Mouse (Mus musculus) kidney, adult 18-20 months (tissue): ENCODE data around the gene Ide.
A peak's percentile ranks its signal among the peaks of the same experiment; 100 is the strongest.

ENCODE experiments used
- DNase-seq: peaks from one replicate; pipeline ENCODE4 v3.0.0; 2021

Ide gene

GRCm38 (mm10) chr19:37332726-37333125, 4.9 kb downstream of the Ide start:
- DNase-seq, result no peak

- DNase-seq, result no peak
Measured at GRCm38 (mm10) chr19:37327216-37327615, 10.4 kb downstream of the Ide start.

- DNase-seq, result no peak
Measured at GRCm38 (mm10) chr19:37323566-37323965, 14.1 kb downstream of the Ide start.

GRCm38 (mm10) chr19:37320802-37321619, 16.6 kb downstream of the Ide start:
- DNase-seq, result no peak

- DNase-seq, result no peak
Measured at GRCm38 (mm10) chr19:37317359-37317758, 20.3 kb downstream of the Ide start.

GRCm38 (mm10) chr19:37315091-37315490, 22.6 kb downstream of the Ide start:
- DNase-seq, result no peak

- DNase-seq, result no peak
Measured at GRCm38 (mm10) chr19:37311426-37311825, 26.2 kb downstream of the Ide start.

GRCm38 (mm10) chr19:37310133-37310532, 27.5 kb downstream of the Ide start:
- no peak for DNase-seq

- no peak for DNase-seq
Measured at GRCm38 (mm10) chr19:37308941-37309340, 28.7 kb downstream of the Ide start.

- DNase-seq, result no peak
Measured at GRCm38 (mm10) chr19:37307826-37308545, 29.7 kb downstream of the Ide start.

GRCm38 (mm10) chr19:37306176-37306575, 31.5 kb downstream of the Ide start:
- DNase-seq, result no peak

GRCm38 (mm10) chr19:37304866-37305265, 32.8 kb downstream of the Ide start:
- no peak for DNase-seq

GRCm38 (mm10) chr19:37304006-37304405, 33.6 kb downstream of the Ide start:
- DNase-seq, result no peak

- no peak for DNase-seq
Measured at GRCm38 (mm10) chr19:37301733-37302132, 35.9 kb downstream of the Ide start.

GRCm38 (mm10) chr19:37291676-37292075, 46.0 kb downstream of the Ide start:
- no peak for DNase-seq

GRCm38 (mm10) chr19:37290906-37291305, 46.7 kb downstream of the Ide start:
- DNase-seq, result no peak

- DNase-seq, result no peak
Measured at GRCm38 (mm10) chr19:37284775-37285174, 52.9 kb downstream of the Ide start.

GRCm38 (mm10) chr19:37283166-37283565, 54.5 kb downstream of the Ide start:
- no peak for DNase-seq

- DNase-seq, result no peak
Measured at GRCm38 (mm10) chr19:37281710-37282109, 55.9 kb downstream of the Ide start.

- no peak for DNase-seq
Measured at GRCm38 (mm10) chr19:37279194-37279593, 58.5 kb downstream of the Ide start.

GRCm38 (mm10) chr19:37275555-37275954, 62.1 kb downstream of the Ide start:
- DNase-seq, result no peak

- no peak for DNase-seq
Measured at GRCm38 (mm10) chr19:37269106-37269505, 68.5 kb downstream of the Ide start.

- DNase-seq, result peak; percentile 86
Measured at GRCm38 (mm10) chr19:37265333-37266103, 72.1 kb downstream of the Ide start.
